Mouse (Mus musculus) adrenal gland, postnatal 4 days (tissue): Measurements from ENCODE around the gene Ap3b1. TPM values are rescaled to one million over a fixed set of nuclear protein-coding genes. Genes with fewer than 3 reads are reported as not detected.

Experiments used
- DNase-seq, 2 experiments: peaks; one replicate each; pipeline ENCODE4 v3.0.0; 2021 to 2022; ENCODE audit warnings: low spot score in 2 of 2, mixed read lengths in 2 of 2
- total RNA-seq, 2 experiments: library from RNA; stranded (reverse); gene quantifications; 2 replicates each; pipeline ENCODE4 v1.2.3; 2021

Ap3b1 gene
- total RNA-seq, 2 experiments from 2014 or later, result 48.1 to 53.5 TPM

DNA sequence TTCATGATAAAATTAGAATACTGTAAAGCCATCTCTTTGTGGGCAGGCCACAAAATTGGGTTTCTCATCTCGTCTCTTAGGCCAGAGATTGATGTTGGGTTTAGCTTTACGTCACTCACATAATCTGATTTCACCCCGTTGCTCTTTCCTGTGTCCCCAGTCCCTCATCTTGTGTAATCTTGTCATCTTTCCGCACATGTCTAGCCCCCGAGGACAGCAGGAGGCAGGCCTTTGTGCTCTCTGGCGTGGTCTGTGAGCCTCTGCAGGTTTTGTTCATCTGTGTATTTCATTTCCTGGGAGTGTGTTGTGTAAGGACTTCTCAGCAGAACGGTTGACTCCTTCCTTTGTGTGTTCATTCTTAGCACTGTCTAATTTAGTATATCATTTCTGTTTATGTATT, 90.8 kb downstream of the Ap3b1 start:
- DNase-seq, result no peak

DNA sequence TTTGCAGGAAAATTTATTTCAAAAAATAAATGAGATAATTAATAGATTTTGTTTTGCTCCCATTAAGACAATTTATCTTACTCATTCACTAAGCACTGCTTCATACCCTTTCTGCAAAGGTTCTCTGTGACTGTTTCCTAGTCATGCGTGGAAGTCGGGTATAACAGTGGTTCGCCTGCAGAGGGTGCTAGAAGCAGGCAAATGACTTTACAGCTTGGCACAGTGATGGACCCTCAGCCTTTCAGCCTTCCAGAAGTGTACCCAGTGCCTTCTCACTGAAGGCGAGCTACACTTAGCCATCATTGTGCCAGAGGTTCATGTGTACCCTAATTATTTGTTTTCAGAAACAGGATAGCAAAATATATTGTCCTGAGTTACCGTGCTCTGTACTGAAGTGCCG, 92.5 kb downstream of the Ap3b1 start:
- DNase-seq, result no peak

DNA sequence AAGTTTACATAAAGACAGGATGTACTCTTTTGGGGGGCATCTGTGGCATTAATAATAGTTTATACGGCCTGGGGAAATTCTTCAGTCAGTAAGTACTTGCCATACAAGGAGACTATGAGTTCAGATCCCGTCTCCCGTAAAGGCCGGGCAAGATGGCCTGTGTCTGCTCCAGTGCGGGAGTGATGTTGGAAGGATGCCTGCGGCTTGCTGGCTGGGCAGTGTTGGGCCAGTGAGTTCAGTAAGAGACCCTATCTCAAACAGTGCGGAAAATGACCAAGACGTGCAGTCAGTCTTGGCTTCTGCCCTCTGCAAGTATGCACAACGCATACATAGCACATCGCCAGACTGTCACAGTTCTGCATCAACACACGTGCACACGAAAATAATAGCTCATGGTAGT, 95.4 kb downstream of the Ap3b1 start:
- no peak for DNase-seq

DNA sequence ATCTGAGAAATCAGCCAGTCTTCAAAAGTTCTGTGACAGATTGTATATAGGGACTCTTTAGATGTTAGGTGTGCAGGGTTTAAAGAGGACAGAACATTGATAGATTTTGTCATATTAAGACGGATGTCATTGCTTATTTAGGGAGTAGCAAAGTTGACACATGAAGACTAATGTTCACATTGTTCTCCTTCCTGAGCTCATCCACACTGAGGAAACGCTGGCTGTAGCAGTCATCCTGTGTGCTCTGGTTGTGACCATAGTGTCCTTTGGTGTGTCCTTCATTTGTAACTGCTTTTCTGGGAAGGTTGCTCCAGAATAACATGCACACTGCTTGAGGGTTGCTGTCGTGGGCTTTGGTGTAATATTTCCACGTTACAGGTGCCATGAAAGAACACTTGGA, 100.4 kb downstream of the Ap3b1 start:
- DNase-seq, result no peak

DNA sequence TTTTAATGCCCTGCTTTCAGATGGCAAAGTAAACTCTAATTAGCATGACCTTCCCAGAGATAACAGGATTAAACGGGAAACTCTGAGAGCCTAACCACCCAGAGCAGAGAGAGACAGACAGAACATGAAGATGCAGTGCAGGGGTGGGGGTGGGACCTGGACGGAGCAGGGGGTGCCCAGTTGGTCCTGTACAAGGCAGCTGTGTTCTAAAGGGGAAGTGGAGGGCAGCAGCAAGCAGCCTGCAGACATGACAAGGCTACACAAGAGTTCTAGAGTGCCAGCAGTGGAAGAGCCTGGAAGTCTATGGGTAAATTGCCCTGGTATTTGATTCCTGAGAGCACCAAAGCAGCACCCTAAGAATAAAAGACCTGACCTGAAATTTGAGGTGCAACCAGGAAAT, 105.5 kb downstream of the Ap3b1 start:
- DNase-seq, result no peak

DNA sequence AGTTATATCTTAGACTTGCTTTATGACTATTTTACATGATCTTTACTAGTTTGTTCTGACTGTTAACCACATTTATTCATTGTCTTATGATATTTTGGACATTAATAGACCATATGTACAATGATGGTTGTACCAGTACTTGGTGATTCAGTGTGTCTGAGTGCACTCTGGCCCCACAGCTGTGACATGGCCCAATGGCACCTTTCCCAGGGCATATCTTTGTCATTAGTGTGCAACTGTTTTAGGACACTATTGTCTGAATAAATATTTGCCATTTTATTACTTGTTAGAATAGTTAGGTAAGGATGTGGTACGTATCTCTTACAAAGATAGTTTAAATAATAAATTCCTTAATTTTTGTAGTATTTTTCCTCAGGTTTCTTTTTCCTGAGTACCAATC, 109.8 kb downstream of the Ap3b1 start:
- no peak for DNase-seq

DNA sequence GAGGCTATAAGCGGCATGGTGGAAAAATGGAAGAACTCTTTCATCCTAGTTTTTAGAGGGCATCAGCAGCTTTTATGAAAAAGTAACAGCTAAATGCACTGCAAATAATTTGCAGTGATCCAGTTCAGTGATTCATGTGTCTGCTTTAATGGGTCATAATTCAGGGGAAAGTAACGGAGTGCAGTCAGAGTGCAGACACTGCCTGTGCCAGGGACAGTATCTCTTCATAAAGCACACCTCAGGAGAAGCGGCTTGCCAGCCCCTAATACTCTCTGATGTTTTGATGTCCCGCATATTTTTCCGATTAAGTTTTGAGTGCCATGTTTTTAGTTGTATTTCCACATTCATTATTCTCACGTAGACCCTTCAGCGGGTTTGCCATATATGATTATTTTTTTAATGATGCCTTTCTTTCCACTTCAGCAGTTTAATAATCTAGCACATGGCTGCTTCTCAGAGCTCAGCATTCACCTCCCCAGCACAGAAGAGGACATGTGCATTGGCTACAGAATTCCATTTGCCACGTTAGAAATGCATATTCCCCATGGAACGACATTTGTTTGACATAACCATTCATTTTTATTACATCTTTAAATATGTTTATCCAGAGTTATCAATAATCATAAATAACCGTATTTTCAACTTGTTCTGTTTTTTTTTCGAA, 112.4 kb downstream of the Ap3b1 start:
- DNase-seq, result no peak

DNA sequence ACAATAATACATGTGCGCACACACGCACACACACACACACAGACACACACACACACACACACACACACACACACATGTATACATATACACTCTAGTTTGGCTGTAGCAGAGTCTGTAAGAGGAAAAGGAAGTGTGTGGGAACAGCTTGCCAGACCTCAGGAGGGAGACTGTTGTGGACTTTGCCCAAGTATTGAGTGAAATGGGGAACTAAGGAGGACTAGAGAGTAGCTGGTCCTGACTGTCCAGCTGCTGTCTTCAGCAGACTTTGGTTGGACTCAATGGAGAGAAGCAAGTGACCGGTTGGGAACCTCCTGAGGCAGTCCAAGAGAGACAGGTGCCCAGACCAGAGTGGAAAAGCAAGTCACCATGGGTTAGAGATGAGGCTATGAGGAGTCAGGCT, 117.4 kb downstream of the Ap3b1 start:
- no peak for DNase-seq

DNA sequence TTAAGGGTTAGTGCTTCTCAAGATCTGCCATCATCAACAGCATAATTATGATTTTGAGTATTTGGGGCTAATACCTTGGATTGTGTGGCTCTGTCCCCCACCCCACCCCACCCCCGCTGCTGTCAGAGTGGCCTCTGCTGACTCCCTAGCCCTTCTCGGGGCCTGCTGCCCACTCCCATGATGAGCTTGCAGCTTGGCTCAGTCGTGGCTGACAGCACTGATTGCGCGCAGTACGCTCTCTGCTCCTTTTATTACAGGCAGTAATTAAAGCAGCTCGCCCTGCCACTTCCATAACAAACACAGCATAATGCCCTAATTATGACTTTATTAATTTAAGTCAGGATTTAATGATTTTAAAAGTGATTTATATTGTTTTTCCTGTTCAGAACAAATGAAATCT, 121.5 kb downstream of the Ap3b1 start:
- no peak for DNase-seq

DNA sequence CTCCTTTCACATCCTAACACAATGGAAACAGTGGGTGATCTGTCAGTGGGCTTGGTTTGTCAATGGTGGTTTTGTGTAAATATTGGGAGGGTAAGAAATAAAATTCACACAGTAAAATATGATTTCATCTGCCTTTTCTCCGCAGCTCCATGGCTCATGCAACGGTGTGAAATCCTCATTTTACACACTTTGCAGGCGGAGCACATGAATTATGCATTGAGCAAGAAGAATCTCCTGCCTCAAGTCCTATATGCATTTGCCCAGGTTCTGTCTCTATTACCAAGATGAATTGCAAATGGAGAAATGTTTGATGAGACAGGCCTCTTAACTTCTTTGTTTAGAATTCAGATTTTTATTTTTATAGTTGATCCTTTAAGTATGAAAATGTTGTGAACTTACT, 131.9 kb downstream of the Ap3b1 start:
- DNase-seq, result no peak

DNA sequence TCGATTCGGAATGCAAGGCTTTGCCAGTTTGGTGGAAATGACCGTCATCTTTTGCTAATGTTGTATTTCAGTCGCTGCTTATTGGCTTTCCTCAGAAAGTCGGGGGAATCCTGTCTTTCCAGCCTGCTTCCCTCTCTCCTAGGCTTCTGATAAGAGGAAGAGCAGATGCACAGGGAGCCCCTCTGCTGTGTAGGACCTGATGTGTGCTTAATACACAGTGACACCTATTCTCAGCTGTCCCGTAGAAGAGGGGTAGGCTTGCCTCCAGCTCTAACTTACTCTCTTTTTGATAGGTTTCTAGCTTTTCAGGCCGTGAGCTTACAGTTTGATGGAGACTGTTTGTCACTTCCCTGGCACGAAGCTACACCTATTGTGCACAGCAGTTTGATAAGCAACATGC, 132.4 kb downstream of the Ap3b1 start:
- DNase-seq, result no peak

DNA sequence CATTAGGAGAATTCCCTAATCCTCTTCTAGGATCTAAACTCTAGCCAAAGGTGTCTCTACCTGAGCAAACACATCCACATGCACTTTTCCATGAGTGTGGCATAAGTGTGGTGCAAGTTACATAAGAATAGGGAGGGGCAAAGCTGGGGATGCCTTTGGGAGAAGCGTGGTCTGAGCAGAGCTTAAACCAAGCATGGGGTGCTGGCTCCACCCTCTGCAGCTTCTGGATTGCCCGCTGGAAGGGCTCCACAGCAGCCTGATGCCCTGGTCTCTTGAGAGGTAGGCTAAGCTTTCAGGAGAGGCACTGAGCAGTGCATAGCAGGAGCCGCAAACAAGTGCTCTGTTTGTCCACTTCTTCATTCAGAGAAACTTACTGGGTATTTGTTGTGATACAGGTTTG, 138.8 kb downstream of the Ap3b1 start:
- DNase-seq, result no peak

DNA sequence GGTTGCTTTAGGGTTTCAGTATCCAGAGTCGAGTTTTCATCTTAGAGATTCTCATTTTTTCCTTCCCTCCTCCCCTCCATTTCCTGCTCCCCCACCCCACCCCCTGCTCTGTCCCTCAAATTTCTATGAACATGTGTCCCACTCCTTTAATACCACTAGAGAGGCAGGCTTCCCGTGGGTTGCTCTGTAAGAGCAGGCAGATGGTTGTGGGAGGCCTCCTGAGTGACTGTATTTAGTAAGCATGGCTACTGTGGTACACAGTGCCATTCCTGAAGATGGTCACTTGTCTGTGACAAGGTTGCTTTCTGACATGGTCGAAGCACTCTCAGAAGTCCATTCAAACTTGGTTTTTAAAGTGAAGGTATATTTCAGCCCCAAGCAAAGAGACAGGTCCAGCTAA, 147.7 kb downstream of the Ap3b1 start:
- no peak for DNase-seq

DNA sequence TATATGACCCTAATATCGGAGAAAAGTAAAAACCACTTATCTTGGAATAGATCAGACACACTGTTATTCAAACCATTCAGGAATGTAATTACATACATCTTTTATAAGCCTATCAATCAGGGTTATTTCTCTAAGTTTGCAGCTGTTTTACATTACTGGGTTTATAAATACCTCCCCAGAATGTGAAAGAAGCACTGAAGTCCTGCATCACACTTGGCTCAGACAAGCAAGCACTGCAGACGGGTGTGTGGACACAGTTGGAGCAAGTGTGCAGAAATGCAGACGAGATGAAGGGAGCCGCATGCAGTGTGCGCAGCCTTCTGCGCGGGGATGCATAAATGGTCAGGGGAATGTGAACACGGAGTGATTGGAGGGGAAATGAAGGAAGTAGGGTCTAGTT, 149.6 kb downstream of the Ap3b1 start:
- DNase-seq, result no peak

DNA sequence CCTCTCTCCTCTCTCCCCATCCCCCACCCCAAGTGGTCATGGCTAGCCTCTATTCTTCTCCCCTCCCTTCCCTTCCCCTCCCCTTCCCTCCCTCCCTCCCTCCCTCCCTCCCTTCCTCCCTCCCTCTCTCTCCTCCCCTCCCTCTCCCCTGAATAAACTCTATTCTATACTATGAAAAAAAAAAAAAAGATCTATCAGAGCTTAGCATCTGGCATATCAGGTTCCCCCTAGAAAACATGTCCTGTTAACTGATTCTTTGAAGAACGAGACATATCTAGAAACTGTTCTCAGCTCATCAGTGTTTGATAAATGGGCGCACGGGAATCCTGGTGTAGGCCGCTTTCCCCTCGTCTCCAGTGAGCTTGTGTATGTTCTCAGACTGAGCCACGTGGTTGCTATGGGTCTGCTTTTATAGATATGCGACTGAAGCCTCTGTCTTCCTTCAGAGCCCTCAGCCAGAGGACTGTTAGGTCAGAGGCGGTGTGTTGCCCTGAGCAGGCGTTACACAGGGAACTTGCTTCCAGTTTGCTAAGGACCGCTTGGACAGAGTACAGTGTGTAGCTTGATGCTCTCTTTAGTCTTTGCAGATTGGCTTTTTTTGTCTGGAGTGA, 154.5 kb downstream of the Ap3b1 start:
- DNase-seq, result no peak

DNA sequence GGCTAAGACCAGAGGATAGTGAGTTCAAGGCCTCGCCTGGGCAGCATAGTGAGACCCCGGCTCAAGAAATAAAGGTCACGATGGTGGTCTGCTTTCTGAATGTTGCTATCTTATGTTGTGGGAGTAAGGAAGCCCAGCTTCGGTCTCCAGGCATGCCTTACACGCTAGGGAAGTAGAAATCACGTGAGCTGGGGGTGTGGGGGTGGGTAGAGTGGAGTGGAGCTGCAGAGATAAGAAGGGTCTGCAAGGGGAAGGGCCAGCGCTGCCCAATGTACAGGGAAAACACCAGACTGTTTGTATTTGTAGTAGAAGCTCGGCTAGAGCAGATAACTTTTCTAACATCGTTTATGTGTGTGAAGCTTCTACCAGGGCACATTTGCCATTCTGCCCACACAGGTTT, 155.1 kb downstream of the Ap3b1 start:
- no peak for DNase-seq

DNA sequence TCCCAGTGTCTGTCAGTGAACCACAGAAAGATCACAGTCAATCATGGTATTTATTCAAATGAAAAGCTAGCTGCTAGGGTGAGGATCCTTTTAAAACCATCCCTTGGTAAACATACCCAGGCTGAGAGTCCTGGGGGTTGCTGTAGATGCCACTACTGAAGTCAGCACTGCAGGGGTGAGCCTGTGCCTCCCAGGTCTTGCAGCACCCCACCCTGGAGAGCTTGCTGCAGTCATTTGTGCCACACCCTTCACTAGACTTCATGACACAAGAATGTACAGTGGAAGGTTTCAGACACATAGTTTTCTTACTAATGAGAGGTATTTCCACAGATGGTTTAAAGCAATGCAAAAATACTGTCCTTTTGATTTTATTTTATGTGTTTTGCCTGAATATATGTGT, 156.2 kb downstream of the Ap3b1 start:
- no peak for DNase-seq

DNA sequence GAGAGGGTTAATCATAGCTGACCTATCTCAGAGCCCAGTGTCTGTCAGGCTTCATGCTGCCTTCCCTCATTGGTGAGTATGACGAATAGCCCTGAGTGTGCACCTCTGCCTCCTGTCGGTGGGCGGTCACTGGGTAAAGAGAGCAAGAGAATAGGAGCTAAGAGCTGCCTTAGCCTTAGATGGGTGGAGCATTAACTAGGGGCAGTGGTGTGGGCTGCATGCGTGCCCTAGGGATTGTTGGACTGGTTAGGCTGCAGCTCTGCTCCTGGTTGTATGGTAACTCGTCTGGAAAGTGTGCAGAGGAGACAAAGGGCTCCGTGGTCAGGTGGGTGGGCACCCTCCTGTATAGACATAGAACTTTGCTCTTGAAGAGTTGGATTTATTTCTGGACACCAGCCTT, 157.8 kb downstream of the Ap3b1 start:
- no peak for DNase-seq

DNA sequence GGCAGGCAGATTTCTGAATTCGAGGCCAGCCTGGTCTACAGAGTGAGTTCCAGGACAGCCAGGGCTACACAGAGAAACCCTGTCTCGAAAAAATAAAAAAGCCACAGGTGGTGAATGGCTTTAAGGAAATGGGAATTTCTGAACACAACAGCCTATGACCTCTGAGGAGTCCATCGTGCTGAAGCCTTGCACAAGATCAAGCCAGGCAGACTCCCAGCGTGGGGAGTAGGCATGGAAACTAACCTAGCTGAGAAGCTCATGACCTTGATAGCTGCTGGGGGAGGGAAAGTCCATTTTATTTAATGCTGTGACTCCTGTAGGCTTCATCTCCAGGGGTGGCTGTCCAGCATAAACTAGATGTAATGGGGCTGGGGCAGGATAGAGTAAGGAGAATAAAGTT, 159.4 kb downstream of the Ap3b1 start:
- DNase-seq, result no peak

DNA sequence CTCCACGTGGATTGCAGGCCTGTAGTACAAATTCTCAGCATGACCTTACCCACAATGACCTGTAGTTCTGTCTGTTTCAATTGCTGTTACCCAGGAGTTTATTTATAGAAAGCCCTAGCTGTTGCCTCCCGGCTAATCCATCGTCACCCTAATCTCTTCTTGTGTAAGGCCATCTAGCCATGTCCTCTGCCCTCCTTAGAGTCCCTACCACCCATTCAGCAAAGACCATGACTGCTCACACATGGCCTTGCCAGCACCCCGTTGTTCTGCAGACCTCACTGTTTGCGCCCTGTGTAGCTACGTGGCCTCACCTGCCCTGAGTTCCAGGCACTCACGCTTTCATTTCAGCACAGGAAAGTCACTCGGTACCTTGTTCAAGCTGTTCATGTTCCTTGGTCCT, 160.5 kb downstream of the Ap3b1 start:
- DNase-seq, result no peak

DNA sequence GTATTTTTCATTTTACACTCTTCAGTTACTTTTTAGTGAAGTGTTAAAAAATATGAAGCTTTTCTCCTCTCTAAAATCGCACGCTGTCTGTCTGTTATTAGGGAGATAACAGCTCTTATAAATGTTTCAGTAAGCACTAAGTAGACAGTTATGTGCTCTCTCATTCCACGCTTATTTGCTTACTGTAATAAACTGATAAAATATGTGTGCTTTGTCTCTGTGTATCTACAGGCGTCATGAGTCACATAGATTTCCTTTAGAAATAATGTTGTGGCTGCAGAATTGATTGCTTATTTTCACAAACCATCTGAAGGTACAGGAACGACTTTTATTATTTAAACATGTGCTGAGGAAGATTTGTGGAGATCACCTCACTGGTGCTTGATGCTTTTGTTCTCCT, 164.5 kb downstream of the Ap3b1 start:
- no peak for DNase-seq

DNA sequence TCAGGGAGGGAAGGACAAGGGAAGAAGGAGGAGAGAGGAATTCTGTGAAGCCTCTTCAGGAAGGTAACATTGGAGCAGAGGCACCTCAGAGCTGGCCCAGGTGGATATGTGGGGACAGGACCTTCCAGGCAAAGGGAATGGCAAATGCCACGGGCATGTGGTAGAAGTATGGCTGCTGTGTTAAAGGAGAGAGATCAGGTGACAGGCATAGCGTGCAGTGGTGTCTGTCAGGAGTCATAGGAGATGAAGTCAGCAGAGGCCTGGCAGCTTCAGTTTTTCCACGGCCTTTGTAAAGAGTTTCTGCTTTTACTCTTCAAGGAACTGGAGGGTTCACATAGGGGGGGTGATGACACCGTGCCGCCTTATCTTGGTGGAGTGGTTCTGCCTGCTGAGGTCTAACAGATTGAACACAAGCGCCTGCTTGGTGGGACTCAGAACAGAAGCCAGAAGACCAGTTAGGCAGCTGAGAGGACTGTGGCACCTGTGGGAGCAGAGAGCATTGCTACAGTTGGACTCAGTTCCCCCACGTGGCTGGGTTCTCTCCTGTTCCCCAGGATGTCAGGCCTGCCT, 166.0 kb downstream of the Ap3b1 start:
- no peak for DNase-seq

DNA sequence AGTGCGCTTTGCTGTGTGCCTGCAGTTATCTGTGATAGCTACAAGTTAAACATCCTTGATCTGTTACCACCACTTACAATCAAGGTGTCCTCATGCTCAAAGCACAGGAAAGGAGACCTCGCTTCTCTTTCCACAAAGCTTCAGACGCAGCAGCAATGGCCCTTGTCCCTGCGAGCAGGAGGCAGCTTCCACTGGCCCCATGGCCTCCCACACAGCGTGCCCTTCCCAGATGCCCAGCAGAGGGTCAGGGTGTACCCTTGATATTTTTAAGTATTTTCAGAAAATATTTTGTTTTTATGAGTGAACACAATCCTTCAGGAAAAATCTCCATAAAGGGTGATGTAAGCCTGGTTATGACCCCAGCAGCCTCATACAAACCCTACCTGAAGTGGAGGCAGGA, 170.4 kb downstream of the Ap3b1 start:
- DNase-seq, result no peak
